ENCODE assay signal across 8 mouse cellular contexts in the genomic region with DNA sequence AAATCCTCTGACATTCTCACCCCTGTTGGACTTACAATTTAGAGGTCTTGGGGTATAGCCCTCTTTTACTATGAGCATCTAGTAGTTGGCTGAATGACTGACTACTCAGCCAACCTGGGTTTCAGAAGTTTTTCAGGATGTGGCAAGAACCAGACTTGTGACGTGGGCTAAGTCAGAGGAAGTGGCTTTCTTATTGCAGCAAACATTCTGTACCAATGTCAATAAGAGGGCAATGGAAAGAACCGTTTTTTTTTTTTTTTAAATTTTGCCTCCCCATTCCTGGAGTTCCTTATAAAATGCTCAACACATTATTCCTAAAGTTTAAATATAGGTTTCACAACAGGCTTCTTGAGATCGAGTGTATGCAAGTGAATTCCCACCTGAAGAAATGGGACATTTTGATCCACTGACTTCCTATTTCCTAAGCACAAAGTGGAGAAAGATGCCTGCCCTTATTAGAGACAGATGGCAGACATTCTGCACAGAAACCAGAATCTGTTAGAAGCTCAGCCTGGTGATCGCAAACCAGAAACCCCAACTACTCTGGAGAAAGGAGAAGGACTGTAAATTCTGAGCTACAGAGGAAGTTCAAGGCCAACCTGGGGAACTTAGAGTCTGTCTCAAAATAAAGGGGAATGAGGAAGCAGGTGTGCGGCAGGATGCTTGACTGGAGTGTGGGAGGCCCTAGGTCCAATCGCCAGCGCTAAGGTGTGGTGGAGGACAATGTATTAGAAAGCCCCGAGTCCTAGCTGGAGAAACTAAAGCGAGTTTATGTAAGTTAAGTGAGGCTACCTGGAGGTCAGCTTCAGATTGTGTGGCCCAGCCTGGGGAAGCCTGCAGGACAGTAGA. TPM values are rescaled to one million over a fixed set of nuclear protein-coding genes. Genes with fewer than 3 reads are reported as not detected.
DNase-seq lines count a peak whose midpoint lies in the region; ATAC-seq lines count a peak whose summit lies in the region.

No protein-coding gene starts in this region.

- no peak for ATAC-seq in kidney, embryonic 14.5 days (ENCODE audit: low FRiP score, low TSS enrichment)
- ATAC-seq in hindbrain, embryonic 16.5 days, result no peak

- DNase-seq in kidney, adult 9 months, result no peak
- peak; percentile 16 to 37 for DNase-seq in thymus, postnatal 36 days
- no peak for DNase-seq in urinary bladder, adult 18-20 months (ENCODE audit: low spot score in 2 of 2)
- DNase-seq in right cerebral cortex, adult 2 months (ENCODE audit: low spot score in 2 of 2), result no peak

- H3K4me2 ChIP-seq in kidney, embryonic 14.5 days (replicated peaks; ENCODE audit: low read depth, low read length), result peak overlapping the region; percentile 82
- H3K4me2 ChIP-seq in hindbrain, embryonic 16.5 days (ENCODE audit: low read length), result peak overlapping the region; percentile 93

- no peaks in the 10 kb centered on the region for H3K27me3 ChIP-seq in kidney, embryonic 14.5 days (ENCODE audit: control insufficient read depth, insufficient read depth, low read length)
- no peaks in the 10 kb centered on the region for H3K27me3 ChIP-seq in hindbrain, embryonic 16.5 days (replicated peaks; ENCODE audit: control insufficient read depth, insufficient read depth, low read length)
- no peaks in the 10 kb centered on the region for H3K27me3 ChIP-seq in megakaryocyte, embryonic 14.5 days (replicated peaks)

- H3K27ac ChIP-seq in kidney, embryonic 14.5 days (ENCODE audit: low read depth, low read length), result no peak overlapping the region
- 0 out of 2 replicates have a peak overlapping the region, but pooled peaks have one; percentile 35 for H3K27ac ChIP-seq in brown adipose tissue, adult 24 weeks (replicated peaks; ENCODE audit: low read depth, low read length)
- H3K27ac ChIP-seq in hindbrain, embryonic 16.5 days (ENCODE audit: low read depth, low read length), result no peak overlapping the region

- H3K9ac ChIP-seq in kidney, embryonic 14.5 days (ENCODE audit: low read depth, low read length), result no peak overlapping the region
- H3K9ac ChIP-seq in hindbrain, embryonic 16.5 days (ENCODE audit: low read depth, low read length), result peak overlapping the region; percentile 82

- H3K4me3 ChIP-seq in kidney, embryonic 14.5 days (ENCODE audit: low read length), result peak overlapping the region; percentile 94
- H3K4me3 ChIP-seq in brown adipose tissue, adult 24 weeks (ENCODE audit: insufficient read depth, low read depth, low read length), result peak overlapping the region; percentile 40
- peak overlapping the region; percentile 68 for H3K4me3 ChIP-seq in hindbrain, embryonic 16.5 days (ENCODE audit: low read length)
- peak overlapping the region; percentile 99 for H3K4me3 ChIP-seq in megakaryocyte, embryonic 14.5 days (replicated peaks)

- WGBS in kidney, embryonic 14.5 days, result 71% methylated on average over 9 of the region's 9 CpGs
- 73% methylated on average over 9 of the region's 9 CpGs for WGBS in hindbrain, embryonic 16.5 days

- peaks cover 6% of the 10 kb centered on the region; the same call in 1 of the 2 replicates for H3K36me3 ChIP-seq in kidney, embryonic 14.5 days (ENCODE audit: control insufficient read depth, insufficient read depth, low read length)
- H3K36me3 ChIP-seq in hindbrain, embryonic 16.5 days (ENCODE audit: control insufficient read depth, insufficient read depth, low read length), result no peaks in the 10 kb centered on the region
- H3K36me3 ChIP-seq in megakaryocyte, embryonic 14.5 days (replicated peaks; ENCODE audit: low read length), result peaks cover 28% of the 10 kb centered on the region

- H3K4me1 ChIP-seq in kidney, embryonic 14.5 days (ENCODE audit: control insufficient read depth, insufficient read depth, low read length), result peaks cover 15% of the 10 kb centered on the region; the same call in 1 of the 2 replicates
- peaks cover 11% of the 10 kb centered on the region for H3K4me1 ChIP-seq in brown adipose tissue, adult 24 weeks (ENCODE audit: control insufficient read depth, insufficient read depth, insufficient read length, low read length)
- H3K4me1 ChIP-seq in hindbrain, embryonic 16.5 days (ENCODE audit: control insufficient read depth, insufficient read depth, low read depth, low read length), result peaks cover 15% of the 10 kb centered on the region
- peaks cover 90% of the 10 kb centered on the region for H3K4me1 ChIP-seq in megakaryocyte, embryonic 14.5 days

- H3K9me3 ChIP-seq in kidney, embryonic 14.5 days (ENCODE audit: control insufficient read depth, low read length), result no peaks in the 10 kb centered on the region
- H3K9me3 ChIP-seq in hindbrain, embryonic 16.5 days (ENCODE audit: control insufficient read depth, low read length), result no peaks in the 10 kb centered on the region
- H3K9me3 ChIP-seq in megakaryocyte, embryonic 14.5 days, result no peaks in the 10 kb centered on the region

RNA-seq across cellular contexts. Expression of a gene that starts 0.6 kb away (rescaled TPM):
- polyA plus RNA-seq in kidney, embryonic 14.5 days (2014; fragmentation: Nextera tagmentation; extraction: Ambion mirVana), result 526 and 601 TPM in 2 replicates
- polyA plus RNA-seq in brown adipose tissue, adult 24 weeks (2012; ENCODE audit: insufficient read depth, insufficient read length, missing spikeins), result 268 and 347 TPM in 2 replicates
- 182 and 208 TPM in 2 replicates for polyA plus RNA-seq in hindbrain, embryonic 16.5 days (2015; fragmentation: Nextera tagmentation; extraction: Ambion mirVana)
- 22.2 and 25.0 TPM in 2 replicates for polyA plus RNA-seq in megakaryocyte, embryonic 14.5 days (2012; ENCODE audit: insufficient read depth, low replicate concordance)

Comparison
In these comparisons a context has a peak if more than half of its experiments do, and no peak if none do; other contexts are left out.
1. H3K4me3 ChIP-seq: peak in every context shown above with its lines; median percentile 99 in megakaryocyte, embryonic 14.5 days; 94 in kidney, embryonic 14.5 days; 68 in hindbrain, embryonic 16.5 days; 40 in brown adipose tissue, adult 24 weeks.
2. DNase-seq: peak in thymus, postnatal 36 days (2 of 2); none in kidney, adult 9 months (single experiment), urinary bladder, adult 18-20 months (0 of 2) and right cerebral cortex, adult 2 months (0 of 2).